ENCODE assay signal across 27 mouse cellular contexts in genomic region chr4:30316995-30317394, GRCm38 (mm10).
"Had no signal": no experiment of that assay in that cellular context is flagged by ENCODE, and none has a peak within 500 bp of the region (broad histone marks: within the 10 kb centered on the region; RNA-seq: fewer than 3 reads in every experiment).

No protein-coding gene starts in this region.

- H3K4me1 ChIP-seq: intestine, embryonic 15.5 days; limb, embryonic 10.5 days; limb, embryonic 12.5 days; liver, embryonic 13.5 days; liver, embryonic 15.5 days had no signal

- DNase-seq: gastrocnemius, postnatal 14 days; gastrocnemius, postnatal 36 days; heart, adult 18-20 months; heart, postnatal 10 days; heart, postnatal 4 days; kidney, adult 18-20 months; kidney, adult 8-10 months; kidney, postnatal 10 days; kidney, postnatal 25 days; kidney, postnatal 4 days; liver; liver, embryonic 13.5 days had no signal

- H3K27ac ChIP-seq: heart, embryonic 10.5 days; hindbrain, embryonic 10.5 days; hindbrain, embryonic 12.5 days; hindbrain, embryonic 14.5 days; intestine, embryonic 15.5 days; layer of hippocampus, adult 2 months; left cerebral cortex, adult 2 months; limb, embryonic 10.5 days; limb, embryonic 12.5 days; liver, embryonic 13.5 days; liver, embryonic 15.5 days had no signal

- H3K27me3 ChIP-seq: heart, embryonic 12.5 days; hindbrain, embryonic 12.5 days; intestine, embryonic 15.5 days; limb, embryonic 12.5 days; liver, embryonic 13.5 days; liver, embryonic 15.5 days had no signal

- H3K9ac ChIP-seq: heart, embryonic 12.5 days; hindbrain, embryonic 12.5 days; hindbrain, embryonic 14.5 days; intestine, embryonic 15.5 days; limb, embryonic 12.5 days; liver, embryonic 13.5 days; liver, embryonic 15.5 days had no signal

- H3K4me3 ChIP-seq: heart, embryonic 10.5 days; heart, embryonic 12.5 days; hindbrain, embryonic 10.5 days; hindbrain, embryonic 12.5 days; intestine, embryonic 15.5 days; layer of hippocampus, adult 2 months; left cerebral cortex, adult 2 months; limb, embryonic 10.5 days; limb, embryonic 12.5 days; liver, embryonic 13.5 days; liver, embryonic 15.5 days had no signal

- H3K36me3 ChIP-seq: heart, embryonic 10.5 days; heart, embryonic 12.5 days; hindbrain, embryonic 10.5 days; hindbrain, embryonic 12.5 days; intestine, embryonic 15.5 days; limb, embryonic 10.5 days; limb, embryonic 12.5 days; liver, embryonic 13.5 days; liver, embryonic 15.5 days had no signal

- H3K9me3 ChIP-seq: heart, embryonic 10.5 days; heart, embryonic 12.5 days; hindbrain, embryonic 10.5 days; hindbrain, embryonic 12.5 days; intestine, embryonic 15.5 days; limb, embryonic 10.5 days; limb, embryonic 12.5 days; liver, embryonic 13.5 days; liver, embryonic 15.5 days had no signal

- H3K4me2 ChIP-seq: heart, embryonic 12.5 days; hindbrain, embryonic 12.5 days; hindbrain, embryonic 14.5 days; intestine, embryonic 15.5 days; limb, embryonic 12.5 days; liver, embryonic 11.5 days; liver, embryonic 13.5 days; liver, embryonic 15.5 days had no signal

- ATAC-seq: hindbrain, embryonic 16.5 days; inflammation-experienced regulatory T-cells, adult 6 months; intestine, embryonic 15.5 days; intestine, postnatal 0 days had no signal
